Mouse (Mus musculus): Measurements from ENCODE around the gene Mfn1. TPM values are rescaled to one million over a fixed set of nuclear protein-coding genes. Genes with fewer than 3 reads are reported as not detected.

The Mfn1 gene
- total and polyA plus RNA-seq, 3 experiments = 16.6 to 27.4 (median 25.6) TPM

GRCm38 (mm10) chr3:32490928-32491315 lies 38.3 kb upstream of the Mfn1 start (continued):
- 0 out of 2 replicates have a peak, but pooled peaks have one; percentile 63 for TF ChIP-seq KAT2A (IDR thresholded peaks at IDR 0.05; ENCODE audit: insufficient replicate concordance, low read length)
- no peak; the same call in 1 of the 2 replicates for TF ChIP-seq SMC3 (IDR thresholded peaks at IDR 0.05; ENCODE audit: low read depth, low read length)
- TF ChIP-seq EP300 (IDR thresholded peaks at IDR 0.05; ENCODE audit: low read length) = peak; percentile 97
- no peak for TF ChIP-seq PAX5 (IDR thresholded peaks at IDR 0.05; ENCODE audit: low read length)
- peak; percentile 100 for TF ChIP-seq MEF2A (IDR thresholded peaks at IDR 0.05; ENCODE audit: borderline replicate concordance, low read depth, low read length)
- no peak for TF ChIP-seq GABPA (IDR thresholded peaks at IDR 0.05; ENCODE audit: insufficient replicate concordance, low read depth, low read length)
- TF ChIP-seq CTCF (conservative IDR thresholded peaks at IDR 0.05 in 1 of 2, IDR thresholded peaks at IDR 0.05 in 1 of 2; ENCODE audit: low read depth in 2 of 2, low read length in 2 of 2) = no peak
- TF ChIP-seq JUN (IDR thresholded peaks at IDR 0.05; ENCODE audit: insufficient read depth, low read depth, low read length) = peak; percentile 55
- peak; percentile 66 for TF ChIP-seq BHLHE40 (IDR thresholded peaks at IDR 0.05; ENCODE audit: low read depth, low read length)
- no peak; the same call in 1 of the 2 replicates for TF ChIP-seq ZNF384 (IDR thresholded peaks at IDR 0.05; ENCODE audit: low read depth, low read length)

- peak within 1 kb of the TSS; percentile 1; the same call in 1 of the 2 replicates for H3K9ac ChIP-seq (ENCODE audit: insufficient read depth, low read depth)
- no peaks in the 10 kb centered on the region for H3K9me3 ChIP-seq (replicated peaks; ENCODE audit: low read length)
- peak within 1 kb of the TSS in 2 of 3 experiments; percentile 8 to 17 for H3K4me3 ChIP-seq (replicated peaks in 1 of 3; ENCODE audit: low read depth in 2 of 3, low read length in 2 of 3, poor library complexity in 1 of 3)
- no peaks in the 10 kb centered on the region for H3K36me3 ChIP-seq (replicated peaks in 1 of 2; ENCODE audit: control insufficient read depth in 1 of 2, insufficient read depth in 1 of 2, low read length in 1 of 2)
- peak; percentile 57 for DNase-seq (ENCODE audit: extremely low read depth)
- H3K4me1 ChIP-seq (ENCODE audit: control insufficient read depth in 1 of 2, insufficient read depth in 2 of 2) = peaks cover 42 to 95% of the 10 kb centered on the region in 2 experiments
- H3K4me2 ChIP-seq (ENCODE audit: insufficient read depth, low read depth, poor library complexity, severe bottlenecking) = no peak within 1 kb of the TSS
- dilution Hi-C loops (cut with MboI; ENCODE audit: extremely low pct_ligation_motif_present, extremely low pct_unique_long_range_greater_than_20kb, low sequenced_read_pairs) = no loop called here
- H3K27ac ChIP-seq (ENCODE audit: insufficient read depth, low read depth) = peak within 1 kb of the TSS; percentile 77
- in situ Hi-C loops (cut with MboI; ENCODE audit: low pct_ligation_motif_present, low pct_unique_long_range_greater_than_20kb, low sequenced_read_pairs) = loop anchor here (10.0 kb wide), 1 partner anchor 118 kb away; no protein-coding TSS in a partner anchor
- TF ChIP-seq EP300 (IDR thresholded peaks at IDR 0.05; ENCODE audit: low read length) (peak; percentile 63), POLR2AphosphoS2 (IDR thresholded peaks at IDR 0.05; ENCODE audit: low read depth, low read length) (no peak), MEF2A (IDR thresholded peaks at IDR 0.05; ENCODE audit: borderline replicate concordance, low read depth, low read length) (no peak), TCF12 (IDR thresholded peaks at IDR 0.05; ENCODE audit: low read depth, low read length) (peak; percentile 81)
- H3K79me2 ChIP-seq (replicated peaks; ENCODE audit: control insufficient read depth, extremely low read depth, insufficient read depth, poor library complexity, severe bottlenecking) = no peaks in the 10 kb centered on the region
- H3K27me3 ChIP-seq (replicated peaks) = no peaks in the 10 kb centered on the region
Measured at GRCm38 (mm10) chr3:32492097-32493090, 36.9 kb upstream of the Mfn1 start, which contains the start of gene Kcnmb3. Kcnmb3 (minus strand) TSS chr3:32492231.

GRCm38 (mm10) chr3:32494387-32495087 lies 34.7 kb upstream of the Mfn1 start:
- no peaks in the 10 kb centered on the region for H3K9me3 ChIP-seq (replicated peaks; ENCODE audit: low read length)
- H3K4me3 ChIP-seq (replicated peaks in 1 of 3; ENCODE audit: low read depth in 2 of 3, low read length in 2 of 3, poor library complexity in 1 of 3) = no peak overlapping the region
- no peaks in the 10 kb centered on the region for H3K27me3 ChIP-seq (replicated peaks)
- H3K27ac ChIP-seq (ENCODE audit: insufficient read depth, low read depth) = 0 out of 2 replicates have a peak overlapping the region, but pooled peaks have one; percentile 1
- H3K4me1 ChIP-seq (ENCODE audit: control insufficient read depth in 1 of 2, insufficient read depth in 2 of 2) = peaks cover 40 to 76% of the 10 kb centered on the region in 2 experiments
- dilution Hi-C loops (cut with MboI; ENCODE audit: extremely low pct_ligation_motif_present, extremely low pct_unique_long_range_greater_than_20kb, low sequenced_read_pairs) = no loop called here
- no peak overlapping the region for H3K4me2 ChIP-seq (ENCODE audit: insufficient read depth, low read depth, poor library complexity, severe bottlenecking)
- H3K79me2 ChIP-seq (replicated peaks; ENCODE audit: control insufficient read depth, extremely low read depth, insufficient read depth, poor library complexity, severe bottlenecking) = no peaks in the 10 kb centered on the region
- 0 out of 2 replicates have a peak, but pooled peaks have one; percentile 25 for TF ChIP-seq JUND (conservative IDR thresholded peaks at IDR 0.05; ENCODE audit: low read depth, low read length)
- 0 out of 2 replicates have a peak, but pooled peaks have one; percentile 18 for TF ChIP-seq MAX (IDR thresholded peaks at IDR 0.05; ENCODE audit: low read length)
- TF ChIP-seq MAFK (IDR thresholded peaks at IDR 0.05; ENCODE audit: insufficient replicate concordance, low read length) = no peak
- no peak for TF ChIP-seq PAX5 (IDR thresholded peaks at IDR 0.05; ENCODE audit: low read length)
- peak; percentile 43; the same call in 1 of the 2 replicates for TF ChIP-seq ELF1 (IDR thresholded peaks at IDR 0.05; ENCODE audit: low read depth, low read length)
- TF ChIP-seq RAD21 (IDR thresholded peaks at IDR 0.05; ENCODE audit: low read depth, low read length) = peak; percentile 90
- peak; percentile 98 for TF ChIP-seq SMC3 (IDR thresholded peaks at IDR 0.05; ENCODE audit: low read depth, low read length)
- peak; percentile 75 for TF ChIP-seq ZC3H11A (IDR thresholded peaks at IDR 0.05; ENCODE audit: low read depth, low read length)
- TF ChIP-seq IRF4 (IDR thresholded peaks at IDR 0.05; ENCODE audit: low read depth, low read length) = 0 out of 2 replicates have a peak, but pooled peaks have one; percentile 26
- peak; percentile 50 to 94; a peak in 3 of 4 replicates for TF ChIP-seq CTCF (conservative IDR thresholded peaks at IDR 0.05 in 1 of 2, IDR thresholded peaks at IDR 0.05 in 1 of 2; ENCODE audit: low read depth in 2 of 2, low read length in 2 of 2)
- peak; percentile 72 for DNase-seq (ENCODE audit: extremely low read depth)
- in situ Hi-C loops (cut with MboI; ENCODE audit: low pct_ligation_motif_present, low pct_unique_long_range_greater_than_20kb, low sequenced_read_pairs) = loop anchor here (10.0 kb wide), 1 partner anchor 120 kb away; no protein-coding TSS in a partner anchor
- H3K36me3 ChIP-seq (replicated peaks in 1 of 2; ENCODE audit: control insufficient read depth in 1 of 2, insufficient read depth in 1 of 2, low read length in 1 of 2) = no peaks in the 10 kb centered on the region
- peak overlapping the region; percentile 13; the same call in 1 of the 2 replicates for H3K9ac ChIP-seq (ENCODE audit: insufficient read depth, low read depth)

Data from CH12.LX (cell line).